Comparison of ENCODE assay signal across 29 mouse cellular contexts in the genomic region with DNA sequence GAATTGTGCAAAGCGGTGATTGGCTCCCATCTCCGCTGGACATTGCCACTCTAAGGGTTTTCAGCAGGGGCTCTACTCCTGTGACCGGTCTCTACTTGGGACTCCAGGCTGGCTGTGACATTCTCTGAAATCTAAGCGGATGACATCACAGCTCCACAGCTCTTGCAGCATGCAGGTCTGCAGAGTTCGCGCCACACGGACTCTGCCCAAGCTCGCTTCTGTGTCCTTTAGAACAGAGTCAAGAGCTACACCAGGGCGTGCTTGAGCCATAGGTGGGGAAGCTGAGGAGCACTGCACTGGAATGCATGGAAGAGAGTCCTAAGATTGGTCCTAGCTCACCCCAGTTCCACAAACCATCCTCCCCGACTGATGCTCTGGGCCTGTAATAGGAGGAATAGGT. TPM values are rescaled to one million over a fixed set of nuclear protein-coding genes. Genes with fewer than 3 reads are reported as not detected.
DNase-seq lines count a peak whose midpoint lies in the region; ATAC-seq and TF ChIP-seq lines count a peak whose summit lies in the region.
"Had no signal": no experiment of that assay in that cellular context is flagged by ENCODE, and none has a peak within 500 bp of the region (broad histone marks: within the 10 kb centered on the region; RNA-seq: fewer than 3 reads in every experiment).

No protein-coding gene starts in this region.

- no peak overlapping the region for H3K9ac ChIP-seq in liver, embryonic 15.5 days
- no peak overlapping the region for H3K9ac ChIP-seq in liver, embryonic 11.5 days (ENCODE audit: low read depth, low read length)
- H3K9ac ChIP-seq in ES-Bruce4 (ENCODE audit: low read depth, poor library complexity, severe bottlenecking): no peak overlapping the region
- no peak overlapping the region for H3K9ac ChIP-seq in liver, postnatal 0 days (replicated peaks)
- H3K9ac ChIP-seq: forebrain, embryonic 12.5 days; hindbrain, embryonic 15.5 days; lung, embryonic 15.5 days; midbrain, embryonic 13.5 days had no signal

- no peak for TF ChIP-seq POLR2A in ES-Bruce4 (IDR thresholded peaks at IDR 0.05; ENCODE audit: insufficient read depth, low read length)

- TF ChIP-seq CTCF in ES-Bruce4 (IDR thresholded peaks at IDR 0.05; ENCODE audit: low read depth, low read length): no peak
- no peak for TF ChIP-seq CTCF in liver, postnatal 0 days (IDR thresholded peaks at IDR 0.05; ENCODE audit: low read depth)

- ATAC-seq in liver, embryonic 15.5 days (ENCODE audit: insufficient read depth): peak; percentile 40; the same call in 1 of the 2 replicates
- no peak; the same call in 1 of the 2 replicates for ATAC-seq in liver, embryonic 11.5 days (replicated peaks; ENCODE audit: low FRiP score)
- ATAC-seq in liver, postnatal 0 days: peak; percentile 80
- ATAC-seq: activated CD4-positive, CD25-positive, alpha-beta regulatory T cell, adult 4 months; inflammation-experienced regulatory T-cells, adult 6 months; midbrain, embryonic 13.5 days had no signal

- 78% methylated on average over 10 of the region's 10 CpGs for WGBS in liver, embryonic 15.5 days (ENCODE audit: insufficient replicate concordance)
- WGBS in liver, embryonic 11.5 days: 88% methylated on average over 10 of the region's 10 CpGs
- WGBS in liver, postnatal 0 days (ENCODE audit: insufficient replicate concordance): 75% methylated on average over 10 of the region's 10 CpGs

- H3K9me3 ChIP-seq in liver, embryonic 15.5 days (replicated peaks): no peaks in the 10 kb centered on the region
- H3K9me3 ChIP-seq in liver, embryonic 11.5 days (ENCODE audit: control insufficient read depth, low read length): no peaks in the 10 kb centered on the region
- no peaks in the 10 kb centered on the region for H3K9me3 ChIP-seq in ES-Bruce4 (replicated peaks; ENCODE audit: control insufficient read depth, insufficient read depth, low read length, poor library complexity, severe bottlenecking)
- no peaks in the 10 kb centered on the region for H3K9me3 ChIP-seq in liver, postnatal 0 days (ENCODE audit: low read length)
- H3K9me3 ChIP-seq: forebrain, embryonic 12.5 days; hindbrain, embryonic 10.5 days; hindbrain, embryonic 15.5 days; lung, embryonic 15.5 days; megakaryocyte, embryonic 14.5 days; midbrain, embryonic 13.5 days had no signal

- no peak overlapping the region for H3K4me2 ChIP-seq in liver, embryonic 15.5 days
- H3K4me2 ChIP-seq in liver, embryonic 11.5 days: no peak overlapping the region
- no peak overlapping the region for H3K4me2 ChIP-seq in liver, postnatal 0 days (ENCODE audit: low read depth, low read length)
- H3K4me2 ChIP-seq: forebrain, embryonic 12.5 days; hindbrain, embryonic 15.5 days; lung, embryonic 15.5 days; midbrain, embryonic 13.5 days had no signal

- H3K4me3 ChIP-seq in liver, embryonic 15.5 days (replicated peaks): no peak overlapping the region
- H3K4me3 ChIP-seq in liver, embryonic 11.5 days (ENCODE audit: low read depth, low read length): no peak overlapping the region
- 0 out of 2 replicates have a peak overlapping the region, but pooled peaks have one; percentile 3 for H3K4me3 ChIP-seq in ES-Bruce4 (ENCODE audit: low read depth, low read length)
- no peak overlapping the region for H3K4me3 ChIP-seq in liver, postnatal 0 days (ENCODE audit: low read depth, low read length)
- H3K4me3 ChIP-seq: erythroblast, embryonic 14.5 days; forebrain, embryonic 12.5 days; hindbrain, embryonic 10.5 days; hindbrain, embryonic 15.5 days; lung, embryonic 15.5 days; midbrain, embryonic 13.5 days had no signal

- DNase-seq in liver, embryonic 11.5 days (ENCODE audit: low spot score): no peak
- DNase-seq in R1 (ENCODE audit: low read depth, low spot score): peak; percentile 27
- DNase-seq in liver, postnatal 0 days: peak; percentile 27
- no peak for DNase-seq in ovary, postnatal 10 days (ENCODE audit: low spot score)
- no peak for DNase-seq in layer of hippocampus, adult 18-20 months (ENCODE audit: low spot score in 2 of 2)
- DNase-seq: adrenal gland, adult 8-10 months; B cell, adult 2 months; cerebellum, adult 2 months; cerebellum, postnatal 14 days; gastrocnemius, postnatal 14 days; heart, postnatal 14 days; kidney, postnatal 4 days; layer of hippocampus, postnatal 36 days; left cerebral cortex, postnatal 4 days; lung, postnatal 36 days; right cerebral cortex, postnatal 14 days; thymus, postnatal 14 days had no signal

- no peak for TF ChIP-seq EP300 in ES-Bruce4 (IDR thresholded peaks at IDR 0.05; ENCODE audit: insufficient read depth, low read depth, low read length)
- TF ChIP-seq EP300 in liver, postnatal 0 days (IDR thresholded peaks at IDR 0.05; ENCODE audit: low read depth): no peak

- no peaks in the 10 kb centered on the region for H3K27me3 ChIP-seq in liver, embryonic 15.5 days
- H3K27me3 ChIP-seq in liver, embryonic 11.5 days (replicated peaks; ENCODE audit: control insufficient read depth, insufficient read depth, low read length): no peaks in the 10 kb centered on the region
- H3K27me3 ChIP-seq in ES-Bruce4 (ENCODE audit: control insufficient read depth, insufficient read depth, low read length, poor library complexity, severe bottlenecking): no peaks in the 10 kb centered on the region
- H3K27me3 ChIP-seq in liver, postnatal 0 days (ENCODE audit: insufficient read depth, low read length): no peaks in the 10 kb centered on the region
- H3K27me3 ChIP-seq: CH12.LX; forebrain, embryonic 12.5 days; hindbrain, embryonic 15.5 days; lung, embryonic 15.5 days had no signal

- no peaks in the 10 kb centered on the region for H3K36me3 ChIP-seq in liver, embryonic 15.5 days (replicated peaks)
- H3K36me3 ChIP-seq in liver, embryonic 11.5 days (ENCODE audit: control insufficient read depth, insufficient read depth, low read length): no peaks in the 10 kb centered on the region
- H3K36me3 ChIP-seq in ES-Bruce4 (ENCODE audit: control insufficient read depth, insufficient read depth, low read length, poor library complexity, severe bottlenecking): no peaks in the 10 kb centered on the region
- no peaks in the 10 kb centered on the region for H3K36me3 ChIP-seq in liver, postnatal 0 days (replicated peaks; ENCODE audit: insufficient read depth, low read length)
- H3K36me3 ChIP-seq: forebrain, embryonic 12.5 days; hindbrain, embryonic 10.5 days; hindbrain, embryonic 15.5 days; lung, embryonic 15.5 days; midbrain, embryonic 13.5 days had no signal

- peaks cover 14% of the 10 kb centered on the region; the same call in 1 of the 2 replicates for H3K4me1 ChIP-seq in liver, embryonic 15.5 days (replicated peaks)
- H3K4me1 ChIP-seq in liver, embryonic 11.5 days (replicated peaks; ENCODE audit: control insufficient read depth, insufficient read depth, low read length): peaks cover 2% of the 10 kb centered on the region; the same call in 1 of the 2 replicates
- peaks cover 2% of the 10 kb centered on the region for H3K4me1 ChIP-seq in ES-Bruce4 (ENCODE audit: control insufficient read depth, insufficient read depth, low read length)
- H3K4me1 ChIP-seq in liver, postnatal 0 days (ENCODE audit: insufficient read depth): peaks cover 4% of the 10 kb centered on the region; the same call in 1 of the 2 replicates
- H3K4me1 ChIP-seq: hindbrain, embryonic 15.5 days; midbrain, embryonic 13.5 days had no signal

- H3K27ac ChIP-seq in liver, embryonic 15.5 days (replicated peaks): no peak overlapping the region
- no peak overlapping the region for H3K27ac ChIP-seq in liver, embryonic 11.5 days (ENCODE audit: low read depth, low read length)
- H3K27ac ChIP-seq in ES-Bruce4 (ENCODE audit: insufficient read depth, low read length): no peak overlapping the region
- H3K27ac ChIP-seq in liver, postnatal 0 days (ENCODE audit: low read depth): peak overlapping the region; percentile 39; the same call in 1 of the 2 replicates
- H3K27ac ChIP-seq: forebrain, embryonic 12.5 days; hindbrain, embryonic 15.5 days; midbrain, embryonic 13.5 days had no signal

RNA-seq across cellular contexts. Expression of a gene that starts 9.0 kb away (rescaled TPM):
- 3.5 and 4.3 TPM in 2 replicates for polyA plus RNA-seq in liver, embryonic 15.5 days (2015; fragmentation: Nextera tagmentation; extraction: Ambion mirVana)
- polyA plus RNA-seq in liver, embryonic 11.5 days (2014; fragmentation: Nextera tagmentation; extraction: Ambion mirVana): 16.6 and 17.5 TPM in 2 replicates
- 113 and 119 TPM in 2 replicates for polyA plus RNA-seq in ES-Bruce4 (2011; ENCODE audit: insufficient read depth, insufficient read length, low read depth, missing spikeins)
- polyA plus RNA-seq in liver, postnatal 0 days (2015; fragmentation: Nextera tagmentation; extraction: Ambion mirVana): 4.0 and 4.4 TPM in 2 replicates
- total RNA-seq in layer of hippocampus, adult 18-20 months (2021): 10 to 100 TPM; 24.9 to 26.4 TPM
- polyA plus RNA-seq: erythroblast, embryonic 14.5 days had no signal

Comparison
In these comparisons a context has a peak if more than half of its experiments do, and no peak if none do; other contexts are left out.
1. DNase-seq: peak in R1 (single experiment) and liver, postnatal 0 days (single experiment); none in liver, embryonic 11.5 days (single experiment), ovary, postnatal 10 days (single experiment) and layer of hippocampus, adult 18-20 months (0 of 2).